In genomic region chr5:25498821-25499422, GRCm38 (mm10) we compare ENCODE assay signal across 8 mouse cellular contexts. TPM values are rescaled to one million over a fixed set of nuclear protein-coding genes. Genes with fewer than 3 reads are reported as not detected.
A peak's percentile ranks its signal among the peaks of the same experiment; 100 is the strongest.
DNase-seq lines count a peak whose midpoint lies in the region; ATAC-seq and TF ChIP-seq lines count a peak whose summit lies in the region.

No protein-coding gene starts in this region.

- no peaks in the 10 kb centered on the region for H3K27me3 ChIP-seq in kidney, postnatal 0 days (ENCODE audit: insufficient read depth, low read length)

- H3K9me3 ChIP-seq in kidney, postnatal 0 days (replicated peaks; ENCODE audit: low read length): no peaks in the 10 kb centered on the region

- H3K4me1 ChIP-seq in kidney, postnatal 0 days (replicated peaks; ENCODE audit: insufficient read depth, low read length): no peaks in the 10 kb centered on the region; the same call in 1 of the 2 replicates

- peak; percentile 87 for ATAC-seq in kidney, postnatal 0 days (replicated peaks; ENCODE audit: low FRiP score, low read depth)

- H3K9ac ChIP-seq in kidney, postnatal 0 days (ENCODE audit: low read depth, low read length): peak overlapping the region; percentile 97

- H3K36me3 ChIP-seq in kidney, postnatal 0 days (ENCODE audit: insufficient read depth, low read length): no peaks in the 10 kb centered on the region

- peak overlapping the region; percentile 100 for H3K27ac ChIP-seq in kidney, postnatal 0 days

- WGBS in kidney, postnatal 0 days: under 1% methylated on average over 53 of the region's 87 CpGs

- peak overlapping the region; percentile 100 for H3K4me3 ChIP-seq in kidney, postnatal 0 days (replicated peaks; ENCODE audit: low read depth, low read length)

- DNase-seq in spleen, adult 18-20 months: peak; percentile 72 to 75
- no peak for DNase-seq in spleen, adult 12 weeks (ENCODE audit: low spot score)
- DNase-seq in embryo, embryonic 11 days: peak; percentile 92
- peak; percentile 75 to 76 for DNase-seq in heart, adult 9 months (ENCODE audit: low spot score in 2 of 2)
- DNase-seq in kidney, postnatal 0 days (ENCODE audit: low spot score): peak; percentile 89
- DNase-seq in lung, postnatal 10 days: peak; percentile 82
- peak; percentile 74 for DNase-seq in retina, postnatal 7 days (ENCODE audit: low read depth, low spot score)
- no peak for DNase-seq in cerebellum, adult 9-11 months

- H3K4me2 ChIP-seq in kidney, postnatal 0 days (ENCODE audit: low read length): peak overlapping the region; percentile 76

- TF ChIP-seq CTCF in kidney, postnatal 0 days (IDR thresholded peaks at IDR 0.05; ENCODE audit: low read depth): no peak

RNA-seq across cellular contexts. Expression of gene Kmt2c, which starts 0.3 kb away (rescaled TPM):
- polyA plus RNA-seq in kidney, postnatal 0 days (2015; fragmentation: Nextera tagmentation; extraction: Ambion mirVana): 9.7 and 10.0 TPM in 2 replicates

RNA-seq across cellular contexts. Expression of gene Cct8l1, which starts 16.9 kb away (rescaled TPM):
- not detected in 2 replicates for polyA plus RNA-seq in kidney, postnatal 0 days (2015; fragmentation: Nextera tagmentation; extraction: Ambion mirVana)

Comparison
In these comparisons a context has a peak if more than half of its experiments do, and no peak if none do; other contexts are left out.
1. DNase-seq: peak in spleen, adult 18-20 months (2 of 2), embryo, embryonic 11 days (single experiment), heart, adult 9 months (2 of 2), kidney, postnatal 0 days (single experiment), lung, postnatal 10 days (single experiment) and retina, postnatal 7 days (single experiment); none in spleen, adult 12 weeks (single experiment) and cerebellum, adult 9-11 months (single experiment).